In the genomic region with DNA sequence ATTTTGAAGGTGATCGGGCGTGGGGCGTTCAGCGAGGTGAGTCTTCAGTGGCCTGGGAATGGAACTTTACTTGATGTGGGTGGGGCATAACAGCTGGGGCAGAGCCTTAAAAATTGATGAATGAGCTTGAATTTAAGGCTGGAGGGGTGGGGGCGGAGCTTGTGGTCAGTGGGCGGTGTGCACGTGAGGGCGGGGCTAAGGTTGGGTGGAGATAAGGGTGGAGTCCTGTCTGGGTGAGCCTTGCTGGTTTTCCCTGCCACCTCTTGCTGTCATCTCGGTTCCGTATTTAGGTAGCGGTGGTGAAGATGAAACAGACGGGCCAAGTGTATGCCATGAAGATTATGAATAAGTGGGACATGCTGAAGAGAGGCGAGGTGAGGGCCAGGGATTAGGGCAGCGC, we compare ENCODE assay signal across 8 mouse cellular contexts. TPM values are rescaled to one million over a fixed set of nuclear protein-coding genes. Genes with fewer than 3 reads are reported as not detected.
DNase-seq lines count a peak whose midpoint lies in the region; ATAC-seq and TF ChIP-seq lines count a peak whose summit lies in the region.

No protein-coding gene starts in this region.

- WGBS in embryonic facial prominence, embryonic 14.5 days = 17% methylated on average over 14 of the region's 14 CpGs
- 14% methylated on average over 14 of the region's 14 CpGs for WGBS in midbrain, embryonic 13.5 days

- no peak for ATAC-seq in embryonic facial prominence, embryonic 14.5 days (ENCODE audit: low read depth)
- ATAC-seq in megakaryocyte-erythroid progenitor cell, adult 5-6 weeks (replicated peaks; ENCODE audit: low FRiP score, low TSS enrichment, poor library complexity, severe bottlenecking) = peak; percentile 87
- ATAC-seq in midbrain, embryonic 13.5 days = no peak

- intact Hi-C loops in left cerebral cortex, adult 2 months (cut with DNase I) = no loop called here

- H3K4me2 ChIP-seq in embryonic facial prominence, embryonic 14.5 days (ENCODE audit: low read depth, low read length) = peak overlapping the region; percentile 30
- no peak overlapping the region for H3K4me2 ChIP-seq in midbrain, embryonic 13.5 days (replicated peaks)

- H3K4me3 ChIP-seq in embryonic facial prominence, embryonic 14.5 days (ENCODE audit: low read depth, low read length) = 0 out of 2 replicates have a peak overlapping the region, but pooled peaks have one; percentile 13
- no peak overlapping the region for H3K4me3 ChIP-seq in midbrain, embryonic 13.5 days (replicated peaks)
- no peak overlapping the region for H3K4me3 ChIP-seq in left cerebral cortex, adult 2 months

- no peak for TF ChIP-seq CTCF in left cerebral cortex, adult 2 months (IDR thresholded peaks at IDR 0.05)

- H3K9me3 ChIP-seq in embryonic facial prominence, embryonic 14.5 days (ENCODE audit: control insufficient read depth, low read length) = no peaks in the 10 kb centered on the region
- H3K9me3 ChIP-seq in midbrain, embryonic 13.5 days = no peaks in the 10 kb centered on the region

- peaks cover 55% of the 10 kb centered on the region for H3K36me3 ChIP-seq in embryonic facial prominence, embryonic 14.5 days (ENCODE audit: control insufficient read depth, insufficient read depth, low read length)
- H3K36me3 ChIP-seq in midbrain, embryonic 13.5 days = peaks cover 76% of the 10 kb centered on the region

- DNase-seq in 3T3-L1 (ENCODE audit: low read depth, low spot score) = peak; percentile 51
- peak; percentile 74 for DNase-seq in ES-CJ7 (ENCODE audit: low read depth, low spot score)
- DNase-seq in embryonic facial prominence, embryonic 14.5 days (ENCODE audit: low spot score) = peak; percentile 58
- DNase-seq in kidney, postnatal 4 days = peak; percentile 81 to 85
- DNase-seq in layer of hippocampus, adult 9-10 months (ENCODE audit: low spot score) = no peak
- no peak for DNase-seq in left cerebral cortex, adult 2 months (ENCODE audit: extremely low spot score in 1 of 2, low spot score in 2 of 2)

- H3K27ac ChIP-seq in embryonic facial prominence, embryonic 14.5 days (replicated peaks; ENCODE audit: low read depth, low read length) = no peak overlapping the region
- no peak overlapping the region for H3K27ac ChIP-seq in midbrain, embryonic 13.5 days
- no peak overlapping the region for H3K27ac ChIP-seq in left cerebral cortex, adult 2 months

- peaks cover 13% of the 10 kb centered on the region for H3K4me1 ChIP-seq in embryonic facial prominence, embryonic 14.5 days (ENCODE audit: control insufficient read depth, insufficient read depth, low read length)
- H3K4me1 ChIP-seq in midbrain, embryonic 13.5 days (replicated peaks) = peaks cover 25% of the 10 kb centered on the region

- no peak overlapping the region for H3K9ac ChIP-seq in embryonic facial prominence, embryonic 14.5 days (ENCODE audit: low read depth, low read length)
- no peak overlapping the region for H3K9ac ChIP-seq in midbrain, embryonic 13.5 days (replicated peaks)

- H3K27me3 ChIP-seq in embryonic facial prominence, embryonic 14.5 days (replicated peaks; ENCODE audit: control insufficient read depth, insufficient read depth, low read length) = no peaks in the 10 kb centered on the region
- peaks cover 13% of the 10 kb centered on the region for H3K27me3 ChIP-seq in midbrain, embryonic 13.5 days

RNA-seq across cellular contexts. Expression of a gene that starts 2.4 kb away (rescaled TPM):
- 43.3 and 58.2 TPM in 2 replicates for polyA plus RNA-seq in embryonic facial prominence, embryonic 14.5 days (2014; fragmentation: Nextera tagmentation; extraction: Ambion mirVana)
- 15.1 and 19.8 TPM in 2 replicates for total RNA-seq in megakaryocyte-erythroid progenitor cell, adult 5-6 weeks (2014; fragmentation: Nextera tagmentation)
- total RNA-seq in megakaryocyte-erythroid progenitor cell, adult 5-6 weeks (2017) = 3.9 and 7.5 TPM in 2 replicates
- 8.8 and 15.6 TPM in 2 replicates for polyA plus RNA-seq in midbrain, embryonic 13.5 days (2015; fragmentation: Nextera tagmentation; extraction: Ambion mirVana)
- total RNA-seq in left cerebral cortex, adult 2 months (2021) = 10 to 100 TPM; 35.2 to 50.4 TPM

RNA-seq across cellular contexts. Expression of a gene that starts 8.4 kb away (rescaled TPM):
- polyA plus RNA-seq in embryonic facial prominence, embryonic 14.5 days (2014; fragmentation: Nextera tagmentation; extraction: Ambion mirVana) = 13.4 and 16.3 TPM in 2 replicates
- total RNA-seq in megakaryocyte-erythroid progenitor cell, adult 5-6 weeks (2014; fragmentation: Nextera tagmentation) = 8.9 and 10.1 TPM in 2 replicates
- total RNA-seq in megakaryocyte-erythroid progenitor cell, adult 5-6 weeks (2017) = 2.1 and 2.2 TPM in 2 replicates
- 2.7 and 3.2 TPM in 2 replicates for polyA plus RNA-seq in midbrain, embryonic 13.5 days (2015; fragmentation: Nextera tagmentation; extraction: Ambion mirVana)
- total RNA-seq in left cerebral cortex, adult 2 months (2021) = 1 to 10 TPM; 1.9 to 2.0 TPM

RNA-seq across cellular contexts. Expression of a gene that starts 10.0 kb away (rescaled TPM):
- 20.2 and 22.6 TPM in 2 replicates for polyA plus RNA-seq in embryonic facial prominence, embryonic 14.5 days (2014; fragmentation: Nextera tagmentation; extraction: Ambion mirVana)
- total RNA-seq in megakaryocyte-erythroid progenitor cell, adult 5-6 weeks (2014; fragmentation: Nextera tagmentation) = 28.5 and 29.2 TPM in 2 replicates
- 7.7 and 10.6 TPM in 2 replicates for total RNA-seq in megakaryocyte-erythroid progenitor cell, adult 5-6 weeks (2017)
- polyA plus RNA-seq in midbrain, embryonic 13.5 days (2015; fragmentation: Nextera tagmentation; extraction: Ambion mirVana) = 25.3 TPM in 2 replicates
- 100 to 1,000 TPM; 141 to 143 TPM for total RNA-seq in left cerebral cortex, adult 2 months (2021)

RNA-seq across cellular contexts. Expression of a gene that starts 31.6 kb away (rescaled TPM):
- polyA plus RNA-seq in embryonic facial prominence, embryonic 14.5 days (2014; fragmentation: Nextera tagmentation; extraction: Ambion mirVana) = not detected in 2 replicates
- not detected in 2 replicates for total RNA-seq in megakaryocyte-erythroid progenitor cell, adult 5-6 weeks (2014; fragmentation: Nextera tagmentation)
- total RNA-seq in megakaryocyte-erythroid progenitor cell, adult 5-6 weeks (2017) = not detected in 2 replicates
- polyA plus RNA-seq in midbrain, embryonic 13.5 days (2015; fragmentation: Nextera tagmentation; extraction: Ambion mirVana) = 0.09 TPM in 1 of 2 replicates, not detected in the other
- total RNA-seq in left cerebral cortex, adult 2 months (2021) = under 1 TPM; 0.27 to 0.30 TPM

RNA-seq across cellular contexts. Expression of a gene that starts 32.1 kb away (rescaled TPM):
- polyA plus RNA-seq in embryonic facial prominence, embryonic 14.5 days (2014; fragmentation: Nextera tagmentation; extraction: Ambion mirVana) = 1.7 and 2.6 TPM in 2 replicates
- 0.22 and 0.35 TPM in 2 replicates for total RNA-seq in megakaryocyte-erythroid progenitor cell, adult 5-6 weeks (2014; fragmentation: Nextera tagmentation)
- 0.65 TPM in 1 of 2 replicates, not detected in the other for total RNA-seq in megakaryocyte-erythroid progenitor cell, adult 5-6 weeks (2017)
- 1.6 and 1.9 TPM in 2 replicates for polyA plus RNA-seq in midbrain, embryonic 13.5 days (2015; fragmentation: Nextera tagmentation; extraction: Ambion mirVana)
- under 1 TPM; 0.21 to 0.27 TPM for total RNA-seq in left cerebral cortex, adult 2 months (2021)

Comparison
In these comparisons a context has a peak if more than half of its experiments do, and no peak if none do; other contexts are left out.
1. DNase-seq: peak in 3T3-L1 (single experiment), ES-CJ7 (single experiment), embryonic facial prominence, embryonic 14.5 days (single experiment) and kidney, postnatal 4 days (2 of 2); none in layer of hippocampus, adult 9-10 months (single experiment) and left cerebral cortex, adult 2 months (0 of 2).
2. RNA of a gene that starts 10.0 kb away (total RNA-seq): 141 to 143 TPM in left cerebral cortex, adult 2 months; 7.7 to 29.2 TPM in megakaryocyte-erythroid progenitor cell, adult 5-6 weeks; every median in the first group is over 4 times any median in the second.